Mouse (Mus musculus) CH12.LX (cell line): ENCODE results near the gene Ncam2. TPM values are rescaled to one million over a fixed set of nuclear protein-coding genes. Genes with fewer than 3 reads are reported as not detected.

Experiments used
- DNase-seq: peaks from one replicate; pipeline ENCODE4 v3.0.0-alpha.2; 2013; ENCODE audit errors: extremely low read depth
- H3K27ac ChIP-seq: 2 replicates; pipeline ENCODE4 v1.5.1; 2012; ENCODE audit warnings: low read depth, mild to moderate bottlenecking, control low read depth, moderate library complexity; ENCODE audit not compliant: insufficient read depth
- H3K27me3 ChIP-seq: replicated peaks from 2 replicates; pipeline ENCODE3; 2012; ENCODE audit warnings: inconsistent platforms
- H3K36me3 ChIP-seq, 2 experiments: replicated peaks in 1 of 2; 2 replicates each; pipeline versions ENCODE3 to v1.6.1; 2012; ENCODE audit warnings: inconsistent platforms in 1 of 2, low read length in 1 of 2, mild to moderate bottlenecking in 1 of 2, mixed read lengths in 1 of 2, moderate library complexity in 1 of 2; ENCODE audit not compliant: control insufficient read depth in 1 of 2, insufficient read depth in 1 of 2
- H3K4me1 ChIP-seq, 2 experiments: 2 replicates each; pipeline ENCODE4 v1.6.1; 2012; ENCODE audit warnings: inconsistent platforms in 1 of 2, moderate library complexity in 1 of 2; ENCODE audit not compliant: insufficient read depth in 2 of 2, control insufficient read depth in 1 of 2
- H3K4me2 ChIP-seq: 2 replicates; pipeline ENCODE4 v1.6.1; 2012; ENCODE audit warnings: low read depth, mild to moderate bottlenecking, control low read depth; ENCODE audit not compliant: poor library complexity, insufficient read depth, severe bottlenecking
- H3K4me3 ChIP-seq, 3 experiments: fragments of 150-350 bp in 1 of 3; sonication (generic) in 1 of 3; replicated peaks in 1 of 3; 2 replicates each; pipeline versions ENCODE3 to v1.5.1; 2011 to 2012; ENCODE audit warnings: low read depth in 2 of 3, low read length in 2 of 3, mild to moderate bottlenecking in 2 of 3, moderate library complexity in 2 of 3, control low read depth in 1 of 3, improper control_type of control experiment in 1 of 3, inconsistent platforms in 1 of 3, mixed read lengths in 1 of 3; ENCODE audit not compliant: poor library complexity in 1 of 3
- H3K79me2 ChIP-seq: replicated peaks from 2 replicates; pipeline ENCODE4 v1.6.1; 2012; ENCODE audit warnings: mild to moderate bottlenecking, moderate library complexity; ENCODE audit not compliant: control insufficient read depth, poor library complexity, insufficient read depth, severe bottlenecking; ENCODE audit errors: extremely low read depth
- H3K9ac ChIP-seq: 2 replicates; pipeline ENCODE4 v1.6.1; 2012; ENCODE audit warnings: low read depth, mild to moderate bottlenecking, control low read depth, moderate library complexity; ENCODE audit not compliant: insufficient read depth
- H3K9me3 ChIP-seq: replicated peaks from 2 replicates; pipeline ENCODE3; 2012; ENCODE audit warnings: low read length, inconsistent platforms, mixed read lengths
- CHD1 ChIP-seq: IDR thresholded peaks from 2 replicates; pipeline ENCODE4 v1.6.1; 2012; ENCODE audit warnings: low read depth, low read length, improper control_type of control experiment, inconsistent platforms
- CHD2 ChIP-seq: IDR thresholded peaks from 2 replicates; pipeline ENCODE4 v1.6.1; 2011; ENCODE audit warnings: low read length, improper control_type of control experiment
- E2F4 ChIP-seq: IDR thresholded peaks from 2 replicates; pipeline ENCODE4 v1.6.1; 2011; ENCODE audit warnings: low read depth, low read length, improper control_type of control experiment; ENCODE audit not compliant: insufficient replicate concordance
- EP300 ChIP-seq: IDR thresholded peaks from 2 replicates; pipeline ENCODE4 v1.6.1; 2011; ENCODE audit warnings: low read length, improper control_type of control experiment
- ETS1 ChIP-seq: conservative IDR thresholded peaks from 2 replicates; pipeline ENCODE4 v1.6.1; 2012; ENCODE audit warnings: low read depth, mild to moderate bottlenecking, inconsistent platforms, low read length, improper control_type of control experiment, moderate library complexity
- GABPA ChIP-seq: IDR thresholded peaks from 2 replicates; pipeline ENCODE4 v1.6.1; 2012; ENCODE audit warnings: low read depth, low read length, improper control_type of control experiment, inconsistent platforms; ENCODE audit not compliant: insufficient replicate concordance
- HCFC1 ChIP-seq: IDR thresholded peaks from 2 replicates; pipeline ENCODE4 v1.6.1; 2012; ENCODE audit warnings: low read depth, mild to moderate bottlenecking, inconsistent platforms, low read length, improper control_type of control experiment
- IRF4 ChIP-seq: IDR thresholded peaks from 2 replicates; pipeline ENCODE4 v1.6.1; 2014; ENCODE audit warnings: low read depth, mild to moderate bottlenecking, inconsistent platforms, low read length, improper control_type of control experiment
- JUND ChIP-seq: conservative IDR thresholded peaks from 2 replicates; pipeline ENCODE4 v1.6.1; 2011; ENCODE audit warnings: low read depth, low read length, improper control_type of control experiment
- MAFK ChIP-seq: IDR thresholded peaks from 2 replicates; pipeline ENCODE4 v1.6.1; 2011; ENCODE audit warnings: low read length, improper control_type of control experiment; ENCODE audit not compliant: insufficient replicate concordance
- MEF2A ChIP-seq: IDR thresholded peaks from 2 replicates; pipeline ENCODE4 v1.6.1; 2014; ENCODE audit warnings: low read depth, mild to moderate bottlenecking, inconsistent platforms, low read length, improper control_type of control experiment, borderline replicate concordance
- MXI1 ChIP-seq: IDR thresholded peaks from 2 replicates; pipeline ENCODE4 v1.6.1; 2011; ENCODE audit warnings: mild to moderate bottlenecking, low read depth, low read length, improper control_type of control experiment
- PAX5 ChIP-seq: IDR thresholded peaks from 2 replicates; pipeline ENCODE4 v1.6.1; 2012; ENCODE audit warnings: low read length, inconsistent platforms, mixed read lengths
- POLR2A ChIP-seq: IDR thresholded peaks from 2 replicates; pipeline ENCODE4 v1.6.1; 2011; ENCODE audit warnings: low read depth, mild to moderate bottlenecking, improper control_type of control experiment, low read length
- POLR2AphosphoS2 ChIP-seq: IDR thresholded peaks from 2 replicates; pipeline ENCODE4 v1.6.1; 2011; ENCODE audit warnings: low read depth, low read length, improper control_type of control experiment
- RAD21 ChIP-seq: IDR thresholded peaks from 2 replicates; pipeline ENCODE4 v1.6.1; 2011; ENCODE audit warnings: low read depth, mild to moderate bottlenecking, low read length, improper control_type of control experiment, moderate library complexity
- SIN3A ChIP-seq: IDR thresholded peaks from 2 replicates; pipeline ENCODE4 v1.6.1; 2012; ENCODE audit warnings: low read length, improper control_type of control experiment, inconsistent platforms
- SMC3 ChIP-seq: IDR thresholded peaks from 2 replicates; pipeline ENCODE4 v1.6.1; 2011; ENCODE audit warnings: low read depth, low read length, improper control_type of control experiment
- TBP ChIP-seq: conservative IDR thresholded peaks from 2 replicates; pipeline ENCODE4 v1.6.1; 2011; ENCODE audit warnings: low read depth, low read length, improper control_type of control experiment
- TCF12 ChIP-seq: IDR thresholded peaks from 2 replicates; pipeline ENCODE4 v1.6.1; 2014; ENCODE audit warnings: low read depth, mild to moderate bottlenecking, inconsistent platforms, low read length, improper control_type of control experiment
- UBTF ChIP-seq: IDR thresholded peaks from 2 replicates; pipeline ENCODE4 v1.6.1; 2012; ENCODE audit warnings: low read depth, mild to moderate bottlenecking, inconsistent platforms, low read length, improper control_type of control experiment, moderate library complexity
- USF1 ChIP-seq: IDR thresholded peaks from 2 replicates; pipeline ENCODE4 v1.6.1; 2014; ENCODE audit warnings: low read depth, mild to moderate bottlenecking, inconsistent platforms, low read length, improper control_type of control experiment
- USF2 ChIP-seq: conservative IDR thresholded peaks from 2 replicates; pipeline ENCODE4 v1.6.1; 2011; ENCODE audit warnings: low read depth, low read length, improper control_type of control experiment
- ZC3H11A ChIP-seq: IDR thresholded peaks from 2 replicates; pipeline ENCODE4 v1.6.1; 2012; ENCODE audit warnings: low read depth, mild to moderate bottlenecking, inconsistent platforms, low read length, improper control_type of control experiment
- ZKSCAN1 ChIP-seq: IDR thresholded peaks from 2 replicates; pipeline ENCODE4 v1.6.1; 2012; ENCODE audit warnings: low read depth, inconsistent platforms, low read length, improper control_type of control experiment, borderline replicate concordance
- ZNF384 ChIP-seq: IDR thresholded peaks from 2 replicates; pipeline ENCODE4 v1.6.1; 2012; ENCODE audit warnings: low read depth, low read length, improper control_type of control experiment, inconsistent platforms
- dilution Hi-C: fragments of 300-500 bp; cut with MboI; formaldehyde crosslinking; loops from 2 replicates; pipeline ENCODE4 v1.14.3; 2020; ENCODE audit warnings: low sequenced_read_pairs; ENCODE audit not compliant: extremely low pct_unique_long_range_greater_than_20kb, extremely low pct_ligation_motif_present
- in situ Hi-C: fragments of 300-500 bp; cut with MboI; formaldehyde crosslinking; loops from 3 replicates; pipeline ENCODE4 v1.14.3; 2019; ENCODE audit warnings: low sequenced_read_pairs, low pct_ligation_motif_present, low pct_unique_long_range_greater_than_20kb, mixed read lengths
- polyA plus RNA-seq: library from polyadenylated mRNA; unstranded; fragments of >175 nt; gene quantifications from 2 replicates; pipeline ENCODE4 v1.2.1, GENCODE M21; 2012; ENCODE audit warnings: low read depth; ENCODE audit not compliant: insufficient read length
- total RNA-seq, 2 experiments: library from RNA; depleted of rRNA; stranded (reverse); fragments of 300-350 nt in 1 of 2; fragments of >200 nt in 1 of 2; gene quantifications; 2 replicates each; pipeline ENCODE4 v1.2.3; 2012 to 2014

The Ncam2 gene
- total and polyA plus RNA-seq, 3 experiments: not detected

DNA sequence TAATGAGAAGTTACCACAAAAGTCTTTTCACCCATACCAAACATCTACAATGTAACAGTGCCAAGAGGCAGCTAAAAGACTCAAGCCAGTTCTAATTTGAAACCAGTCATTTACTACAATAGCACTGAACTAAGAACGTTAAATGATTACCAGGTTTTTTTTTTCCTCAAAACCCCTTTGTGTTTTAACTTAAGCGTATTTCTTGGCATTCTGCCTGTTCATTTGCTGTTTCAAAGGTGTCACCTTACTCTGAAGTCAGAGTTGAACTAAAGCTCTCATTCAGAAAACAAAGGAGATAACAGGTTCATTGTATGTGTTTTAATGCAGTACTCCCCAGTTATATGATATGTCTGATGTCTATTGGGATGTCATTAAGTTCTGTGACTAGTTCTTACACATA lies 295.6 kb downstream of the Ncam2 start:
- TF ChIP-seq PAX5: no peak
- no peak for TF ChIP-seq USF1
- no peak for TF ChIP-seq HCFC1
- no peak for TF ChIP-seq MEF2A
- no peak for TF ChIP-seq IRF4
- no peak for TF ChIP-seq CHD2
- TF ChIP-seq ZKSCAN1: no peak
- no peak for TF ChIP-seq ZNF384
- no peak for TF ChIP-seq USF2
- no peak for TF ChIP-seq ETS1
- TF ChIP-seq GABPA: no peak
- no peak for TF ChIP-seq EP300
- no peak for TF ChIP-seq CHD1
- TF ChIP-seq JUND: no peak
- no peak for TF ChIP-seq TBP
- no peak for TF ChIP-seq POLR2AphosphoS2
- TF ChIP-seq SIN3A: no peak
- no peak for TF ChIP-seq ZC3H11A
- in situ Hi-C loops: no loop called here

DNA sequence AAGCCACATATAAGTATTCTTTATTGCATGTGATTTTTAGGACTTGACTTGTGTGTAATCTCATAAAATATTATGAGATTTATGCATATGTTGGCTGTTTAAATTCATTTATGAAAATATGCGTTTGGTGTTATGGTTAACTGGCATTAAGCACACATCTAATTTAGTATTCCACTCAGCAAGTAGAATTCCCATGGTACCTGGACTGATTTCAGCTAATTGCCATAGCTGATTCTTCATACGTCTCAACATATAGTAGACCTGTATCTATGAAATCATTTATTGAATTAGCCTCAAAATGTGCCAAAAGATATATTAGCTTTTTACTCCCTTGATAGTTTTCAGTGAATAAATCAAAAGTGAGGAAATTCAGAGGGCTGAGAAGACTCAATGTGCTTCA lies 302.1 kb downstream of the Ncam2 start:
- Histone ChIP-seq H3K9me3 (peaks cover 38% of the 10 kb centered on the region), H3K79me2 (no peaks in the 10 kb centered on the region)
- in situ Hi-C loops: no loop called here
- TF ChIP-seq ZKSCAN1: no peak
- no peak for TF ChIP-seq TCF12
- TF ChIP-seq MAFK: no peak
- no peak for TF ChIP-seq RAD21
- TF ChIP-seq MXI1: no peak
- no peak for TF ChIP-seq SIN3A
- TF ChIP-seq TBP: no peak
- no peak for TF ChIP-seq E2F4
- no peak for TF ChIP-seq SMC3
- no peak for TF ChIP-seq CHD2
- TF ChIP-seq ETS1: no peak
- TF ChIP-seq POLR2AphosphoS2: no peak
- no peak for TF ChIP-seq MEF2A
- no peak for TF ChIP-seq UBTF
- no peak for TF ChIP-seq ZC3H11A
- no peak for TF ChIP-seq EP300
- no peak for TF ChIP-seq POLR2A
- no peak for TF ChIP-seq GABPA
- TF ChIP-seq, all 38 proteins: peak for 0
- H3K9ac ChIP-seq: no peak overlapping the region
- no peaks in the 10 kb centered on the region for H3K4me1 ChIP-seq
- no peaks in the 10 kb centered on the region for H3K36me3 ChIP-seq
- no peak overlapping the region for H3K4me3 ChIP-seq
- no peaks in the 10 kb centered on the region for H3K27me3 ChIP-seq
- DNase-seq: no peak
- H3K4me2 ChIP-seq: no peak overlapping the region
- dilution Hi-C loops: no loop called here
- H3K27ac ChIP-seq: no peak overlapping the region

More for the DNA sequence above, 295.6 kb downstream of the Ncam2 start:
- dilution Hi-C loops: no loop called here
- Histone ChIP-seq H3K79me2 (no peaks in the 10 kb centered on the region), H3K27me3 (no peaks in the 10 kb centered on the region), H3K4me3 (no peak overlapping the region), H3K9ac (no peak overlapping the region), H3K36me3 (no peaks in the 10 kb centered on the region), H3K4me1 (no peaks in the 10 kb centered on the region), H3K27ac (no peak overlapping the region), H3K9me3 (peaks cover 54% of the 10 kb centered on the region), H3K4me2 (no peak overlapping the region)
- DNase-seq: no peak
